Mouse (Mus musculus): ENCODE results near the gene Tnmd.

Gene Tnmd

DNA sequence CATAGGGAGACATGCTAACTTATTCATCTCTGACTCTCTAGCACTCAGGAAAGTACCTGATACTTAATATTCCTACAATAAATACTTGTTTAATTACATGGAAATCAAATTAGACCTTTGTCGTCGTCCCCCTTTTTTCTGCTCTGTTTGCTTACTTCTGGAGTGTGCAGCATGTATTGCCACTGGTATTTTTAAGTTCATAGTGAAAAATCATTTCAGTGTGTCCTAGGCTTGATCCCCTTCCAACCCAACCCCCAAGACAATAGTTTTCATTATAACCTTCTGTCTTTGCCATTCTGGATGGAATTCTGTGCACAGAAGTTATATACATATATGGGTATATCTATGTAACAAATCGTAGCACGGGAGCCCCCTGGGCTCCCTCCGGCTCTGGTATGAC lies at the start of gene Tnmd:
TSS of gene Tnmd (plus strand) at position 301 of the 400 bp plus-strand sequence.
- no peak for DNase-seq (ENCODE audit: low spot score in 2 of 2)

DNA sequence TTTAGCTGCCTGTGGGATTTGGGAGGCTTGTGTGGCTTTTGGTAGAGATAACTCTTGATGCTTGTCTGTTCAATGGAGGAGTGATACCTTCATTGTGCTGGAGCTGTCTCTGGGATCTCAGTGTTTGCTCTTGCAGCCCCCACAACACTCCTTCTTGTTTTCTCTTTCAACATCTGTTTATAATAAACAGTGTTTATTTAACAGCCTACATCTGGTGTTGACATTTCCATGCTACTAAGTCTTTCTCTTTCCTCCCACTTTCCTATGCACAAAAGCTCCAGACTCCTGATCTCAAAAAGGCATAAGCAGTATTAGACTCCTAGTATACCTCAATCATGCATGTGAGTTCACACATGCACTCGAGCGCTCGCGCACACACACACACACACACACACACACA lies 2.9 kb downstream of the Tnmd start:
- DNase-seq (ENCODE audit: low spot score in 2 of 2), result no peak

DNA sequence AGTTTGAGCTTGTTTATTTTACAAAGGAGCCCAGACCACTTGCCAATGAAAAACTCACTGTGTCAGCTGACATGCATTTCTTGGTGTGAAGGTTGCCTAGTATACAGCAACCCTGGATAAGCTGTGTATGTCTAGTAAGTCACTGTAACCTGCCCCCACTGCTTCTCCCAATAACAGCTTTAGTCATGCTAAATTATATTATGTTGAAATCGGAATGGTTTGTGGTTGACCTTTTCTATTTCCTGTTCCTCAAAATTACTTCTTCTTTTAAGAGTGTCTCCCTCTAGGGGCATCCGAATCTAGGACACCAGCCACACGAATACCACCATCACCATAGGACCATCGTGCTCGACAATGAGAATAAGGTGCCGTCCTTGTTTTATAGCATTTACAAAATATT lies 19.0 kb downstream of the Tnmd start:
- DNase-seq (ENCODE audit: low spot score in 2 of 2), result no peak

DNA sequence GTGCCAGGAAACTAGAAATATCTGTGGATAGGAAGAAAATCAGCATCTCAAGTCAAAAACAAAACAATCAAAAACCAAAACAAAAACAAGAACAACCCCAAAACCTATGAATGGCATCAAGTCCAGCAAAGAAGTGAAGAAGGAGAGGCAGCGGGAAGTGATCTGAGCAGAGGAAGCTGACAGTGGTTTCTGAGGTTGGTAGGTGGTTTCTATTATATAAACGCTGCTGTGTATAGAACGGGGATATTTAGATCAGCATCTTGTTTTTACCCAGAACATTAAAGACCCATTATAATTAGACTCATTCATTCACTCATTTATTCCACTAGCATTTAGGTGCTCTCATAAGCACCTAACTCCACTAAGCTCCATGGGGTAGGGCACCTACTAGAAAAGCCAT lies 36.5 kb downstream of the Tnmd start:
- no peak for DNase-seq (ENCODE audit: low spot score in 2 of 2)

DNA sequence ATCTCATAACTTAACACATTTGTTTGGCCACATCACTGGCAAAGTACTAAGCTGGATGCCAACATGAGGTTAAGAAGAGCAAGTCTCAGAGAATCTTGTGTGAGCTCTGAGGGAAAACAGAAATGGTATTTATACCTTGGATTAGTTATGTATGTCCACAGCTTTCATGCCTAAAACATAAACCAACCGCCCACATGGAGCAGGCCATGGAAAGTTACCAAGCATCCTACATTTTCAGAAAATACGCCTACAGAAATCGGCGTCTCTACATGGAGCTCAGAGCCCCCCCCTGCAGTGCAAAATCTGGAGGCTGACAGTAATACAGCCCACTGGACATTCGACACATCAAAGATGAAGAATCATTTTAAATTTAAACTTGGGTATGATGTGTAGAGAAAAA lies 37.3 kb downstream of the Tnmd start:
- DNase-seq (ENCODE audit: low spot score in 2 of 2), result peak in 1 of 2 experiments; percentile 26

DNA sequence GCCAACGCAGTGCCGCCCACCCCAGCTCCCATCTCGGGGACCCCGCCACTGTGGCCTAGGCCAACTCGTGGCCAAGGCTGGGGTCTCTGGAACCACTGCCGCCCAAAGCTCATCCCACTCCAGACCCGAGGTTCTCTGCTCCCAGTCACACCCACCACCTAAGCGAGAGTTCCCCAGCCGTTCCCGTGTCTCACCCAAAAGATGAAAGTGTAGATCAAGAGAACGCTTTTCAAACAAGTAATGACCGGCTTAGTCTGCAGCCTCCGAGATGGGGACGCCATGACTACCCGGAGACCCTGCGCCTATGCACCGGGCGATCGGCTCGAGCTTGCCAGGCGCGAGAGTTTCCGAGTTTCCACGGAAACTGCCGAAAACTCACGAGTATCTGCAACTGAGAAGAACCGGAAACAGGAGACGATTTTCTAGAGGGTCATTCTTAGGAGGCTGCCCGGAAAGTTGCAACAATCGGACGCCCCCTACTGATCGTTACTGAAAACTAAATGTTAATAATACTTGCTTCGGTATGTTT lies 47.3 kb downstream of the Tnmd start, which contains the start of gene Tspan6:
TSS of gene Tspan6 (minus strand) at position 416 of the 529 bp plus-strand sequence.
- peak; percentile 31 to 75 for DNase-seq (ENCODE audit: low spot score in 2 of 2)

DNA sequence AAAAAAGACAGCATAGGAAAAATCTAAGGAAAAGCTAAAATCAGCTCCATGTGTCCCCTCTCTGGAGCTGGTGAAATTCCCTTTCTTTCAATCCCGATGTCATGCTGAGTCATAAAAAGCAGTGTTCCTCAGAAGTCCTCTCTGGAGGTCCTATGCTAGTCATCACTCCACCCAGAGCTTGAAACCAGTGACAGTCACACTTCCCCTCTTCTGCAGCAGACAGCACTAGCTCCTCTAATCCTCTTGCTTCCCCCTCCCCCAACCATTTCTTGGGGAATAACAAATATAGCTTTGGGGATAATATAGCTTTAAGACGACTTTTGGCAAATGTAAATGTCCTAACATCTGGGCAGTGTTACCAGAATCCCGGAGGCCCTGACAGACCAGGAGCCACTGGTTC lies 57.5 kb downstream of the Tnmd start, which contains the start of gene Srpx2:
TSS of gene Srpx2 (plus strand) at position 166 of the 400 bp plus-strand sequence.
- no peak for DNase-seq (ENCODE audit: low spot score in 2 of 2)

DNA sequence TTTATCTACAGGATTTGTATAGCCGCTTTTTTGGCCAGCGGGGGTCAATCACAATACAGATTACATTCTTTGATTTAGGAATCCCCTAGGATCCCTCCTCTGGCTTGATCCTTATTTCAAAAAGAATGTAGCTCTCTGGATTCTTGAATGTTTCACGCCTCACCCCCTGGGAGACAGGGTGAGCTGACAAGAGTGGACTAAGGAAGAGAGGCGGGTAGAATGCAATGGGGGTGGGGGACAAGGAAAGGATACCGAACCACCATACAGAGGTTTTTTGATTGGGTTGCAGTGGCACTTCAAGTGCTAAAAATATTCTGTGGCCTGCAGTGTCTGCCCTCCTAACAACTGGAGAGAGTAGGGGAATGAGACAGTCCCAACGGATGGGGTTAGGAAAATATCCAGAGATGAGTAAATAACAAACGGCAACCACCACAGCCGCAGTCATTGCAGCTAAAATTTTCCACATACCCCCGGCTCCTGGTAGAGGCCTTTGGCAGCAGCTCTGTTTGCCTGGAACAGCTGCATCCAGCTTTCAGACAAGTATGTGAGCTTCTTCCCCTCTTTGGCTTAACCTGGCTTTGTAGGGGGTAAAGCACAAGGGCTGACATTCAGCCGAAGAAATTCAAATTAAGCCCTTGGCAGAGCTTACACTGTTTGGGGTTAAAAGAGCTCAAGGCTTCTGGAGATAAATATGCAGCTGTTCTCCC lies 60.8 kb downstream of the Tnmd start:
- no peak for DNase-seq (ENCODE audit: low spot score in 2 of 2)

DNA sequence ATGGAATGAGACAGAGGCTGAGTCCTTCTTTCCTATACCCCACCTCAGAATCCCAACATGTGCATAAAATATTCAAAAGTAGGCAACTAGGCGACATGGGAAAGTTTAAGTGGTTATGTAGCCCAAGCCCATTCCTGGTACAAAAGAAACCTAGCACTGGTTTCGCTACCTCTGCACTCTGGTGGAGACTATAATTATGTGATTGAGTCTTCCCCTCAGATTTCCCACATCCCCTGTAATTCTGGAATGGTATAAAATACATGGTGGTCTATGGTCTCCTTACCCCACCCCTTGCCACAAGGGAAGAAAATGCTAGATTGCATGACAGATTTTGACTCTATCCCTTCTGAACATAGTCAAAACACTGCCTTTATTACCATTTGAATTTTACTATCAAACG lies 62.2 kb downstream of the Tnmd start:
- no peak for DNase-seq (ENCODE audit: low spot score in 2 of 2)

DNA sequence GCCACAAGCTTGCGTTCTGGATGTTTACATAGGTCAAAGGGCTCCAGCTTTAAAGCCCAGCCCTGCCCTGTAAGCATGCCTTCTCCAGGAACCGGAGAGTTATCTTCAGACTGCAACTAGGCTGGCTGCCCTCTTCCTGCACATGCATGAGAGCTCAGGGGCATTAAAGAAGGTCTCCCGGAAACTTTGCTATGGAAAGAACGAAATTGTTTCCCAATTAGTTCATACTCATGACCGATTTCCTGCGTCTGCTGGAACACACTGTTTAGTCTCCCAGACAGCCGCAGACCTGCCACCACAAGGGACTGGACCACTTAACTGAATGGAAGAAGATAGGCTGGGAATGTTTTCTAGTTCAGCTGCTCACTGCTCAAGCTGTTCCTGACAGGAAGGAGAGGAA lies 63.4 kb downstream of the Tnmd start:
- DNase-seq (ENCODE audit: low spot score in 2 of 2), result no peak

Measured in left cerebral cortex, adult 9 months (tissue).